Mouse (Mus musculus): ENCODE results near the gene Snx29.
"Not testable (repeated sequence)": the region's sequence is repeated elsewhere in the genome, so short reads cannot be mapped to it uniquely, and the experiment has no call there.

Gene Snx29

GRCm38 (mm10) chr16:11494895-11495294 is 172.2 kb downstream of the Snx29 start:
- no peak for DNase-seq (ENCODE audit: low spot score)

GRCm38 (mm10) chr16:11495923-11496616 is 173.4 kb downstream of the Snx29 start:
- no peak for DNase-seq (ENCODE audit: low spot score)

- no peak for DNase-seq (ENCODE audit: low spot score)
Measured at GRCm38 (mm10) chr16:11496721-11497120, 174.0 kb downstream of the Snx29 start.

GRCm38 (mm10) chr16:11500061-11500460 is 177.4 kb downstream of the Snx29 start:
- DNase-seq (ENCODE audit: low spot score): no peak

GRCm38 (mm10) chr16:11501138-11501537 is 178.4 kb downstream of the Snx29 start:
- DNase-seq (ENCODE audit: low spot score): no peak

- no peak for DNase-seq (ENCODE audit: low spot score)
Measured at GRCm38 (mm10) chr16:11501611-11502010, 178.9 kb downstream of the Snx29 start.

- DNase-seq (ENCODE audit: low spot score): no peak
Measured at GRCm38 (mm10) chr16:11504666-11505491, 182.2 kb downstream of the Snx29 start.

GRCm38 (mm10) chr16:11505492-11506176 is 182.9 kb downstream of the Snx29 start:
- DNase-seq (ENCODE audit: low spot score): peak; percentile 42

- no peak for DNase-seq (ENCODE audit: low spot score)
Measured at GRCm38 (mm10) chr16:11507188-11507731, 184.6 kb downstream of the Snx29 start.

GRCm38 (mm10) chr16:11508341-11508740 is 185.6 kb downstream of the Snx29 start:
- no peak for DNase-seq (ENCODE audit: low spot score)

- no peak for DNase-seq (ENCODE audit: low spot score)
Measured at GRCm38 (mm10) chr16:11510416-11510815, 187.7 kb downstream of the Snx29 start.

GRCm38 (mm10) chr16:11510854-11511253 is 188.1 kb downstream of the Snx29 start:
- no peak for DNase-seq (ENCODE audit: low spot score)

GRCm38 (mm10) chr16:11511696-11512095 is 189.0 kb downstream of the Snx29 start:
- not testable (repeated sequence) for DNase-seq (ENCODE audit: low spot score)

- no peak for DNase-seq (ENCODE audit: low spot score)
Measured at GRCm38 (mm10) chr16:11516681-11517080, 194.0 kb downstream of the Snx29 start.

- DNase-seq (ENCODE audit: low spot score): no peak
Measured at GRCm38 (mm10) chr16:11517385-11517784, 194.7 kb downstream of the Snx29 start.

- no peak for DNase-seq (ENCODE audit: low spot score)
Measured at GRCm38 (mm10) chr16:11518803-11519498, 196.2 kb downstream of the Snx29 start.

GRCm38 (mm10) chr16:11526104-11526786 is 203.5 kb downstream of the Snx29 start:
- no peak for DNase-seq (ENCODE audit: low spot score)

- no peak for DNase-seq (ENCODE audit: low spot score)
Measured at GRCm38 (mm10) chr16:11526996-11527395, 204.3 kb downstream of the Snx29 start.

GRCm38 (mm10) chr16:11530466-11531194 is 207.9 kb downstream of the Snx29 start:
- DNase-seq (ENCODE audit: low spot score): no peak

- no peak for DNase-seq (ENCODE audit: low spot score)
Measured at GRCm38 (mm10) chr16:11531441-11531840, 208.7 kb downstream of the Snx29 start.

All from ovary, postnatal 14 days (tissue).